Mouse (Mus musculus): Measurements from ENCODE around the gene Grasp.

DNA sequence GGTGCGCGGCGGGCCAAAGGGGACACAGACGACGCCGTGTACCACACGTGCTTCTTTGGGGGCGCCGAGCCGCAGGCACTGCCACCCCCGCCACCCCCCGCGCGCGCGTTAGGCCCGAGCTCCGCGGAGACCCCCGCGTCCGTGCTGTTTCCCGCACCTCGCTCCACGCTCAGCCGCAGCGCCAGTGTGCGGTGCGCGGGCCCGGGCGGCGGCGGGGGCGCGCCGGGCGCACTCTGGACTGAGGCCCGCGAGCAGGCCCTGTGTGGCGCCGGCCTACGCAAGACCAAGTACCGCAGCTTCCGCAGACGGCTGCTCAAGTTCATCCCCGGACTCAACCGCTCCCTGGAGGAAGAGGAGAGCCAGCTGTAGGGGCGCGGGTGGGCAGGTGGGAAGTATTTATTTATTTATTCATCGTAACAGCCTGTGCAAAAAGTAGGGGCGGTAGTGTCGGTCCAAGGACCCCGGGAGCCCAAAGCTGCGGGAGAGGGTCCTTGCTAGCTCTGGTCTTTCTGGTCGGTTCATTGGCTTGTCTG, 7.7 kb downstream of the Grasp start:
- no peak for TF ChIP-seq GATA1 (IDR thresholded peaks at IDR 0.05; ENCODE audit: borderline replicate concordance, low read length)
- TF ChIP-seq CTCF (IDR thresholded peaks at IDR 0.05; ENCODE audit: low read depth, low read length) = no peak
- TF ChIP-seq GATA2 (IDR thresholded peaks at IDR 0.05; ENCODE audit: borderline replicate concordance, low read depth, low read length) = no peak
